Mouse (Mus musculus): ENCODE results near the gene Setd1b. TPM values are rescaled to one million over a fixed set of nuclear protein-coding genes. Genes with fewer than 3 reads are reported as not detected.

Setd1b gene
- polyA plus RNA-seq, 1 experiment = 12.7 TPM

DNA sequence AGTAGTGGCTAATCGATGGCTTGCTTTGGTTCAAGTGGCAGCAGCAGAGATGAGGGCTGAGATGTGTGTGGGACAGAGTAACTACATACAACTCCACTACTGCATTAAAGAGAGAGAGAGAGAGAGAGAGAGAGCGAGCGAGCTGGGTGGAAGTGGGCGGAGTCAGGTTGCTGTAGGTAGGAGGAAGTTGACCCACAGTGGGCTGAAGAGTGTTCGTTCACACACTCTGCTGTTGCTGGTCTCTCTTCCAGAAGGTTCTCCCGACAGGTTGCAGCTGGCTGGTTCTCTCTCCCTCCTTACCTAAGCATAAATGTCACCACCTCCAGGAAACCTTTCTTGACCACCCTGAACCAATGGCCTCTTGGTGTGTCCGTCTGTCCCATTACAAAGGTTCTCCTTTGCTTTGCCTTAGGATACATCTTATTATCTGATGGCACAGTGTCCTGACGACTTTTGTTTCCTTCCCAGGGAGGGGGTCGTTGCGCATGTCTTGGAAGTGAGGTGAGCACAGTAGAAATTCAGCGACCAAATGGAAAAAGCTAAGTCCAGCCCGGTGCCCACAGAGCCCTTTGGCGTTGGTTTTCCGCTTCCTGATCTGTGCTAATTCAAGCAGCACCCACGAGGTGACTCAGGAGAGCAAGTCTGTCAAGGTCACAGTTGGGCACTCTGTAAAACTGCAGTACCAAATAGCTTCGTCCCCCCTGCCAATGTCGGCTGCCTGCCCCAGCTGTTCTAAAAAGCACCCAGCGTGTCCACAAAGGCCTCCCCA is 16.2 kb upstream of the Setd1b start:
- no peak for DNase-seq (ENCODE audit: extremely low spot score in 1 of 2, low spot score in 1 of 2)

DNA sequence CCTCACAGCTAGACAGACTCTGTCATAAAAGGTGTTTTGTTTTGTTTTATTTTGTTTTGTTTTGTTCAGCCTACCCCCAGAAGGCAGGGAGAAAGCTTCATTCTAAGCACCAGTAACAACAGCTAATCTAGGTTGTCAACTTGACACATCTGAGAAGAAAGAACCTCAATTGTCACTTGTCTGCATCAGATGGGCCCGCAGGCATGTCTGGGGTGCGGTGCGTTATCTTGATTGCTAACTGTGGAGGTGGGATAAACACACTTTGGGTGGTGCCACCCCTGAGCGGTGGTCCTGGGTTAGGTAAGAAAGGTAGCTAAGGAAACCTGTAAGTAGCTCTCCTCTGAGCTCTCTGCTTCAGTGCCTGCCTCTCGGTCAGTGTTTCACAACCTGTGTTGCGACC is 15.0 kb upstream of the Setd1b start:
- no peak for DNase-seq (ENCODE audit: extremely low spot score in 1 of 2, low spot score in 1 of 2)

DNA sequence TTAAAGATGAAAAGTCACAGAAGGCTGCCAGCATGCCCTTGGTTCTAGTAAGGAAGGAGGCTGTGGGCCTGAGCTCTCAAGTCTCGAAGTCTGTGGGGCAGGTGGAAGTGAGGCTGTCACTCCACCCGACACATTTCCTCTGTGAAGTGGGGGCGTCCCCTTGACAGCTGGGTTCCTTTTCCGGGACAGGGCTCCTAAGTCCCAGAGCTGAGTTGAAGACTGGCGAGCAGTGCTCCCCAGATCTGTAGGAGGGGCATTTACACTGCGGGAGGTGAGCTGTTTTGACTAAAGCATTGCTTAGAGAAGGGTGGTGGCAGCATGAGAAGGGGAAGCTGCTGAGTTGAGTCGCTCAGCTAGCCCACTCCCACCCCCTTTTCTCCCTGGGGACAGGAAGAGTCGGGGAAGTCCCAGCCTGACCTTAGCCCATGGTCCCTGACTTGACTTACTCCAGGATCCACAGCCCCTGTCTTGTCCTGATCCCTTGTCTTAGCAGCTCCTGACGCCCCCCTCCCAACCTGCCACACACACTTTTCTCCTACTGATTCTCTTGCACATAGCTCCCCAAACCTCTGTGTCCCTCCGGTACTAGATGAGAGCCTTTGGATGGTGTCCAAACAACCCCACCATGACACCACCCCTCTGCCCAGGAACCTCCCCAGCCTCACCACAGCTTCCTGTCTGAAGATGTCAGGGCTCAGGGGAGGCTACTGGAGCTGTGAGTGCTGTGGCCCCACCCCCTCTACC is 13.4 kb upstream of the Setd1b start:
- no peak for DNase-seq (ENCODE audit: extremely low spot score in 1 of 2, low spot score in 1 of 2)

DNA sequence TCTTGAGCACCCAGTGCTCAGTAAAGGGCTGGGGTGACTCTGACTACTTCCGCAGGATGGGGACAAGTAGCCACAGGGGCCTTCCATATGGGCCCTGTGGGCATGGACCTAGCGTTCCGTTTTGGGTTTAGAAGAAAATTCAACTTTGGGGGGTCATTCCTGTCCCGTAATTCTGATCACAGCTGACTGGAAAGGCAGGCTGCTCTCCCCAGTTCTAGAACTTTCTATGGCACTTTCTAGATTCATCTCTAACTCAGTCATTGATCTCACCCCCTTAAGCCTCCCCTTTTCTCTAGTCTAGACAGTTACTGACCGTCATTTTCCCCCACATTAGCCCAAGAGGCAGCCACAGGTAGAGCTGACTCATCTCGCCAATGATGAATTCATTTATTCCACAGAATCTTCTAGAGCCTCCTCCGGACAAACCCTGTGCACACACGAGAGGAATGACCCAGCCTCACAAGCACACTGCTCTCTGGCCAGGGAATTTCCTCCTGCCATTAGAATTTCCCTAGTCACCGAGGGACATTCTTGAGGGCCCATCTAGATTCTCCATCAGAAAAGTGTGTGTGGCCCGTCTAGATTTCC is 12.7 kb upstream of the Setd1b start:
- no peak for DNase-seq (ENCODE audit: extremely low spot score in 1 of 2, low spot score in 1 of 2)

DNA sequence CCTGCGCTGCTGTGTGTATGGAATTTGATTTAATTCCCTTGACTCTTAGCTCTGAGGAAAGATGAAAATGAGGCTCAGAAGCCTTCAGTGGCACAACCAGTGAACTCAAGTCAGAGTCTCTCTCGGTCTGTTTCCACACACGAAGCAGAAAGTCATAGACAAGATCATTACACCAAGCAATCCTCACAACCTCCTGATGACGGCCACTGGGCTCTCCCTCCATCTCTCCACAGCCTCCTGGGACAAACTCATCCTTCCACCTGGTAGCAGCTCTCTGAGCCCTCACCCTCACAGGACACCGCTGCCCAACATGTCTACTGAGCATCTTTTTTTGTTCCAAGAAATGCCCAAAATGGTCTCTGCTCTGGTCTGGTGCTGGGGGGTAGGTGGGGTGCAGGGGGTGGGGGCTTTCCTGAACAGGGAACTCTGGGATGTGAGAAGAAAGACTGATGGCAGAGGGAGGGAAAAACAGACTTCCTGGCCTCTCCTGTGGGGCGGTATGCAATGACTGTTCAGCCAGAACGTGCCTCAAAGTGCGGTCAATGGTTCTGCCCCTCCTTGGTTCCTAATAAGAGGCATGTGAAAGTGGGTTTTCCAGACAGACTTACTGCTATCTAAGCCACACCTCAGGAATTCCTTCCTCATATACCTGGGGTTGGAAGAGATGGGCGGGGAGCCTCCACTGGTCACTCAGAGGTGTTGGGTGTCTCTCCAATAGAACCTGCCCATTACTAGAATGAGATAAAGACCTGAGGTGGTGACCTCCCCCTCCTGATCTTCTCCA is 11.8 kb upstream of the Setd1b start:
- no peak for DNase-seq (ENCODE audit: extremely low spot score in 1 of 2, low spot score in 1 of 2)

DNA sequence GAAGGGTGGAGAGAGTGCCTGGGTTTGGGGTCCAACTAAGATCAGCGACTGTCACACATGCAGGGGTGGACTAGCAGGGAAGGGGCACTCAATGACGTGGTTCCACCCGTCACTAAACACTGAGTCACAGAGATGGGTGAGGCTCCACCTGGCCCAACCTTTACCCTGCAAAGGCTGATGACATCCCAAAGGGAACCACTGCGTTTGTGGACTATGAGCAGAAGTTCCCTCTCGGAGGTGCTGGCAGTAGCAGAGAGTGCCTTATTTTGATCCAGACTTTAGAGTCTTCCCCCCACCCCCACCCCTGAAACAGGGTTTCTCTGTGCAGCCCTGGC is 11.2 kb upstream of the Setd1b start:
- DNase-seq (ENCODE audit: extremely low spot score in 1 of 2, low spot score in 1 of 2) = no peak

DNA sequence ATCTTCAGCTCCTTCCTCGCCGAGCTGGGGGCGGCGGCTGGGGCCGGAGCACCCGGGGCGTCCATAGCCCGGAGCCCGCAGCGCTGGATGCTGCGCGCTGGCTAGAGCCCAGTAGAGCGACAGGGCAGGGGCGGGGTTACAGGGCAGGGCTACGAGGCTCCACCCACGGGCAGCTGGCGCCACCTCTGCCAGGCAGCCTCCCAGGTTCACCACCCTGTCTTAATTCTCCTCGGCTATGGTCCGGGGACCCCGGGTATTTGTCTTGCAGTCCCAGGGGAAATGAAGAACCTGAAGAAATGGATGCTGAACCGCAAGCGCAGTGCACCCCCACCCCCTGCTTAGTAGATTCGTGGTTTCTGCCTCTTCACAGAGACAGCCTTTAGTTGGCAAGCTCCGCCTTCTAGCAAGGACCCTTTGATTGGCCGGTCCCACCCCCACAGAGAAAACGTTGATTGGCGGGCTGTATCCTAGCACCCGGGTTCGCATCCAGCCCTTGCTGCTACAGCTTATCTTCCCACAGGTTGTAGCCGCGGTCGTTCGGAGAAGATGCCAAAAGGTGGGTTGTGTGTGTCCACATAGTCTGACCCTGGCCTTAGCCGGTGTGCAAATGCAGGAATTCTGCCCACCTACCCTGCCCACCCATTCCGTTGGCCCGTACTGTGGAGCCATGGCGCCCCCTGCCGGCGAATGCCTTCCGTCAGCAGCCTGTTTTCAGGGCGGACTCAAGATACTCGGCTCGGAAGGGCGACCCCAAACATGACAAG is 9.5 kb upstream of the Setd1b start, which contains the start of gene Rhof:
TSS of gene Rhof (minus strand) at position 385 of the 764 bp plus-strand sequence.
- DNase-seq (ENCODE audit: extremely low spot score in 1 of 2, low spot score in 1 of 2) = peak; percentile 81 to 86

DNA sequence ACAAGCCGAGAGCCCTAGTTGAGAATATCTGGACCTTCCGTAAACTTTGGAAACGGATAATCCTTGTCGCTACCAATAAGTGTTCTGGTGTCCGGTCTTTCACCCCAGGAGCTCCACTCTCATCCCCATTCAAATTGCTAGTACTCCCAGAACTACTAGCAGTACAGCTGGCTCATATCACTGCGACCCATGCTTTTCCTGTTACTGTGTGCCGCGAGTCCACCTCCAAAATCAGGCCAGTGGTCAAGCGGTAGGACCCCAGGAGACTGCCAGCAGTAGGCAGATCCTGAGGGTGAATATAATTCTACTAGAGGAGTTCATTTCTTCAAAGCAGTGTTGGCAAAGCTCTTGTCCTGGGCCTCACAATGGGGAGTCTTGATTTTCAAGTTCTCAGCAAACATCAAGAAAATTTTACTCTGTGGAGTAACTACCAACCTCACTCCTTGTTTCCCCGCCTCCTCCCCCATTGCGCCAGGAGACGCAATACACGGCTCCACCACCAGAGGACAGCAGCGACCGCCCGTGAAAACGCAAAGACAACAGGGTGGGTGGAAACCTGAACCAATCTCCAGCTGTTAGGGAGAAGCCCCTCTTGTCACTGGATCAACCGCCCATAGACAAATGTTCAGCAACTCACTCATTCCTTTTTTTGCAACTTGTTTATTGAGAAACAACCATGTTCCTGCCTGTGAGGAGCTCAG is 8.8 kb upstream of the Setd1b start:
- DNase-seq (ENCODE audit: extremely low spot score in 1 of 2, low spot score in 1 of 2) = peak; percentile 75 to 95

DNA sequence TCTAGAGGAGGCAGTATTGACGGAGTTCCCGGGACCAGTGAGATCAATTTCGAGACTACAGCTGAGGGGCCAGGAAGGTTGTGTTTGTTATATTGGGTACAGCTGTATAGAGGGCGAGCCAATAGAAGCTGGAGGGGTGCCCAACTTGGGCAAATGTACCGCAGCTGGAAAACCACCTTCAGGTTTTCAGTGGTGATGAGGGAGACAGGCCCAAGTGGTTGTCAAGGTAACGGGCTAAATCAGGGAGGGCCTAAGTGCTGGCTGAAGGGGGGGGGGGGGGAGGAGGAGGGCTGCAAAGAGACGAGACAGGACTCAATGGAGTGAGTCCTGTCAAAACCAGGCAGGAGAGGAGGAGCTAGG is 8.2 kb upstream of the Setd1b start:
- no peak for DNase-seq (ENCODE audit: extremely low spot score in 1 of 2, low spot score in 1 of 2)

DNA sequence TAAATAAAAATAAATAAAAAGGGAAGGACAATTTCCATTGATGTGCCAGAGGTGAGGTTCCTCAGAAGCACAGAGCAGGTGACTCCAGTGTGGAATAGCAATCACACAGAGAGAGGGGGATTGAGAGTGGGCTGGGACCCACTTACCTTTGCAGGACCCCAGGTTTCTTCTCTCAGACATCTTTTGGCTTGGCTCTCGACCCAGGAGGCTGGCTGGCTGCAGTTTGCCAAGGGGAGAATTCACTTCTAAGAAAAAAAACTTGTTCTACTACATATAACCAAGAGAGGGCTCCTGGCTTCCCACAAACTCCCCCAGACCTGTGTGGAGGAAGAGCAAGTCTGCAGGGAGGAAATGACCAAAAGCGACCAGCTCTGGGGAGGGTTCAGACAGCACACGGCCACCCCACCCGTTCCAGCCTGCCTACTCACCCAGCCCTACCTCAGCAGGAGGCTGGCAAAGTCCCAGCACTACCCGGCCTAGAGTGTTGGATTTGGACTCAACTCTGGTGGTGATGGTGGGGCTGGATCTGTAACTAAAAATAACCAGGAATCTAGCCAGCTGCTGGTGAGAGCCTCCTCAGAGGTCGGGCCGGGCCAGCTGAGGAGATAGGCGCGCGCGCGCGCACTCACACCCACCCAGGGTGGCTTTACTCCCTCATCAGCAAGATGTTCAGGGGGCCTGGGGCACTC is 7.7 kb upstream of the Setd1b start:
- peak in 1 of 2 experiments; percentile 68 for DNase-seq (ENCODE audit: extremely low spot score in 1 of 2, low spot score in 1 of 2)

DNA sequence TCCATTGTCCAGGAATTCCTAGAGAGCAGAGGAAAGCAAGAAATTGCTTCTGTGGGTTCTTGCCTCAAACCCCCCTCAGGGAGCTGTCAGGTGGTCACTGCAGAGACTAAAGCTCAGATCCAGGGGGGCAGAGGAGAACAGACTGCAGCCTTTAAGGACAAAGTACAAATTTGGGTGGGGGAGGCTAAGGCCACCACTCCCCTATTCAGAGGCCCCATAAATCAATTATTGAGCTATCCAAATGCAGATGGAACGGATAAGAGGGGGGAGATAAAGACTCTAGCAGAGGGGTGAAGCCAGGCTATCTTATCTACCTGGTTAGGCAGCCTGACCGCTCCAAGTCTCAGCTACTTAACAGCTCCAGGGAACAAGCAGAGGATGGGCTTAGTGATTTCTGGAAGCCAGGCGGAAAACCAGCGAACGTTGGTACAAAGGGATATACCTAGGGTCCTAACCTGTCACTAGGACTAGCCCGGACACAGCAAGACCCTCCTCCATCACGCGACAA is 7.1 kb upstream of the Setd1b start:
- DNase-seq (ENCODE audit: extremely low spot score in 1 of 2, low spot score in 1 of 2) = no peak

DNA sequence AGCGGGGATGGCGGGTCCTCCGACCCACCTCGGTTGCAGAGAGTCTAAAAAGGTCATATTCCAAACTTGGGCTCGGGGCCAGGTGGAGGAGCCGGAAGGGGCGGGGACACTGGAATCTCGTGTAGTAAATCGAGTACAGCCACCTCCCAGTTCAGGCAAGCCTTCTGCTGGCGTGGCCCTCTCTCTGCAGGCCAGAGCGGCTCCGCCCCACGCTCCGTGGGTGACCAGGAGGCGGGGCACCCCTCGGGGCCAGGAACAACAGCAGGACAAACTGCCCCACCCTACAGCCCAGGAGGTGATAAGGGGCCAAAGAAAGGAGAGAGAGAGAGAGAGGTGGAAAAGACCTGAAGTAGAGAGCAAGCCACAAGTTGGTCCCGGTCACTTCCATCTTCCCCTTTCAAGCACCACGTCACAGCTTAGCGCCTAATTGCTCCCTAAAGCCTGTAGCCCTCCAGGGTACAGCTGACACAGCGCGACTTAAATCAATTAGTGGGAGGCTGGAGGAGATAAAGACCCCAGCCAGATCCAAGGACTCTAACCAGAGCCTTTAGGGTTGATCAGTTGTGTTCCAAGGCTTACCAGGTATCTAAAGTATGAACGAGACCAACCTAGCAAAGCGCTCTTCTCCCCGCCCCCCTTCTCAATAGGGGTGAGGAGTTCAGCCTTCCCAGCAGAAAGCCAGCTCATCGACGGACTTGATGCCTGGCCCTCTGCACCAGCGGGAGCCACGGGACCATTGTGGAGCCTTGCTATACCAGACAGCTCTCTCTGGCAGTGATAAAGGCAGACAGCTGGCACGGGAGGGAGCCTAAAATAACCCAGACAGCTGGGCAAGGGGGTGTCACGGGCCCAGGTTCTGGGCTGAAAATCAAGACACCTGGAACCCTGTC is 6.3 kb upstream of the Setd1b start:
- DNase-seq (ENCODE audit: extremely low spot score in 1 of 2, low spot score in 1 of 2) = peak; percentile 47 to 72

DNA sequence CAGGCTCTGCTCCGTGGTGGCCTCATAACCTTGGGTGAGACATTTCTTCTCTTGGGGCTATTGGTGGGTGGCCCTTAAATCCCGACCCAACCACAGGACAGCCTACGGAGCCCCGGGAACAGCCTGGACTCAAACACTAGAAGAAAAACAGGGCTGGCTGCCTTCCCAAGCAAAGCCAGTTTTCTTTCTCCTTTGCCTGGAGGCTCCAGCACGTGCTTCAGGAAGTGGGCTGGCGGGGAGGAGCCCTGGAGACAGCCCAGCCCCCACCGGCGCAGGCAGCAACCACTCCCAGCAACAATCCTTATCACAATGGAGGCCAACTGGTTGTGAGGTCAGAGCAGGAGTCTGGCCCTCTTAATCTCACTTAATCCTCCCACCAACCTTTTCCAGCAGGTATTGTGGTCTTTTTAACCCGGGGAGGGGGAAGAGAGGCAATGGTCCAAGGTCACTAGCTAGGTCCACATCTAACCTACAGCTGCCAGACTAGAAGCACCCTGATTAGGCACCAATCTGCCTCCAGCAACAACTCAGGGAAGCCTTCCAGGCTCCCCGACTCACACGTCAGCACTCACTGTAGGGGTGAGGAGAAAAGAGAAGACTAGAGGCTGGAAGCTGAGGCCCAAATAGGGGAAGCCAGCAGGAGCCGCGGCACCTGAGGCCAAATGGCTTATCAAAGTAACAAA is 5.5 kb upstream of the Setd1b start:
- DNase-seq (ENCODE audit: extremely low spot score in 1 of 2, low spot score in 1 of 2) = peak; percentile 83 to 86

DNA sequence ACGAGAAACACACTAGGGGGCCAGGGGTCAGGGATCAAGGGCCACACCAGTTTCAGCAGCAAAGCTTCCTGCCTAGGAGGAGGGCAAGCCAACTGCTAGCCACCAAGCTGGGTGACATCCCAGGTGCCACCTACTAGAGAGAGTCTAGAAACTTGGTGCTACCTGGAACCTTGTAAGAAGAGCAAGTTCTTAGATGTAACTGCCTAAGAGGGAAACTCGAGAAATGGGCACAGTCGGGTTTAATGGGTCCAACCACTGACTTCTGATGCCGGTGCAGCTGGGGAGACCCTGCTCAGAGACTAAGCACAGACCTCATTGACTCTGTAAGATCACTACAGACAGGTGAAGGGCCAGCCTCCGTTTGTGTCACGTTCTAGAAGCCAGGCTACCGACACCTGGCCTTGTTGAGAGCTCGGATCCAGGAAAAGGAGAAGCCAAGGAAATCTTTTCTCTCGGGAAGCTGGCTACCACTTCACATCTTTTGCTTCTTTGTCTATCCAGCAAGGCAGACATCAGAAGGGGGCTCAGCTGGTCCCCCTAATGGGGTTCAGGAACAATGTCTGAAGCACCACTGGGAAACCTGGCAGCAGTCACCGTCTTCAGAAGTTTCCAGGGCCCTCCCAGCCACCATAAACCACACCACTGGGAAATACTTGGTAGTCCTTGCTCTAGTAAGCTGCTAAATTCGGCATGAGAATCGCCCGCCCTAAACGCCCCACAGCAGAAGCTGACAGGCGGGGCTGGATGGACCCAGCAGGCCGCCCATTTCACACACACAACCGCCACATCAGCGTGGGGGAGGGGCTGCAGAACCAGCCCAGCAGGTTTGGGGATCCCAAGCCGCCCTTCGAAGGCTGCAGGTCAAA is 4.7 kb upstream of the Setd1b start:
- DNase-seq (ENCODE audit: extremely low spot score in 1 of 2, low spot score in 1 of 2) = peak; percentile 44 to 67

DNA sequence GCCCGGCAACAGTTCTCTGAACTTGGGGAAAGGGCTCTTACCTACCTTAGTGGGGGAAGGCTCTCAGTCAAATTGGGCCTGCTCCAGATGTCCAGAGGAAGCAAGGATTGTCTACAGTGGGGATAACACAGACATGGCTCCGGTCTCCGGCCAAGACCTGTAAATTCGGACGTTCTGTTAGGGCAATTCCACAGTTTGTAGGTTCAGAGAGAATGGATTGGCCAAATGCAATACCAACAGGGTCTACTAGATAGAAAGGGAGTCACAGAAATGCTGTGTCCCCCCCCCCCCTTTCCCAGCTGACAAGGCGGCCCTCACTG is 4.1 kb upstream of the Setd1b start:
- DNase-seq (ENCODE audit: extremely low spot score in 1 of 2, low spot score in 1 of 2) = no peak

DNA sequence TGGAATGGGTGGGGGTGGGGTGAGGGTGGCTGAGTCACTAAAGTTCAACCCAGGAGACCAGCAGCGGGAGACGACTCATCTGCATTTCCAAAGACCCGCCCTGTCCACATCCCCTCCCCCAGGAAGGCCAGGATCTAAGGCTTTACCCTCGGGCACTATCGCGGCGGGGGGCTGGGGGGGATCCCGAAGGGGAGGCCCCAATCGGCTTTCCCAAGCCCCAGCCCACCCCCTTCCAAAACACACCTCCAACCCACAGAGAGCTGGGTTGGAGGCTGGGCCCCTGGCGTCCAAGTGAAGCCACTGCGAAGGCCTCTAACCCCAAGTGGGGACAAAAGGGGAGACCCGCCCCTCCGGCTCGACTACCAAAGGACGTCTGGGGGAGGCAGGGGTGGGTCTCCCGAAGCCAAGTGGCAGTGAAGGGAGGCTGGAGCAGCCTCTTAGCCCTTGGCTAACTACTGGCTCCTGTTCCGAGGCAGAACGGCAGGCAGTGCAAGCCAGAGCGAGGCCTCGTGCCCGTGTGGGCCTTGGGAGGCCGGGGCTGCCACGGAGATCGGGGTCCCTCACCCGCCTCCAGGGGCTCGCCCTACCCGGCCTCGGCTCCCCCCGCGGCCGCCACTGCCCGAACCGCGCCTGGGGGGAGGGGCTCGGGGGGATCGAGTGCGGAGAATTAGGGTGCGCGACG is 3.6 kb upstream of the Setd1b start:
- no peak for DNase-seq (ENCODE audit: extremely low spot score in 1 of 2, low spot score in 1 of 2)
